Mouse (Mus musculus) heart, adult 18-20 months (tissue): ENCODE measurements around the gene Lyve1. TPM values are rescaled to one million over a fixed set of nuclear protein-coding genes. Genes with fewer than 3 reads are reported as not detected.
A peak's percentile ranks its signal among the peaks of the same experiment; 100 is the strongest.

ENCODE experiments used
- DNase-seq, 2 experiments: peaks; one replicate each; pipeline ENCODE4 v3.0.0; 2021 to 2022; ENCODE audit warnings: mixed read lengths in 1 of 2
- microRNA-seq, 2 experiments: library from miRNA; unstranded; fragments of <30 nt; microRNA quantifications; one replicate each; pipeline ENCODE4 v1.2.0; 2022
- total RNA-seq, 2 experiments: library from RNA; stranded (reverse); gene quantifications; 2 replicates each; pipeline ENCODE4 v1.2.3; 2021

Lyve1 gene
- total RNA-seq, 2 experiments from 2014 or later = 22.8 to 26.2 TPM

- DNase-seq = no peak
These were observed 53.2 kb downstream of the Lyve1 start for GRCm38 (mm10) chr7:110809585-110810557.

DNA sequence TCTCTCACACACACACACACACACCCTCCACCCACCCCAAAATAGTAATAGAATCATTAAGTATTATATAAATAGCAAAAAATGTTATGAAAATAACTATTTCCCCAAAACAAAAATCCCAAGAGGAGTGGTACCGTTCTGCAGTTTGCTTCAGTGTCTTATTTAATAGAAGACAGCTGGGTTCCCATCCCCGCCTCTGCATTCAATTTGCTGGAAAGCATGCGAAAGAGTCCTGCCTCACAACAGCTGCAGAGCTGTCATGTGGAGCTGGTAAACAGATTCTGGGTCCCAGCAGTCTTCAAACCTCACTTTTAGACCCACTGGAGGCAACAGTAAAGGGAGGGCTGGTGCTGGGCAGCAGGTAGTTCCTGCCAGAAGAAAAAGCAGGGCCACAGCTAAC lies 54.1 kb downstream of the Lyve1 start:
- DNase-seq = peak; percentile 38 to 51

- no peak for DNase-seq
These were observed 55.5 kb downstream of the Lyve1 start for GRCm38 (mm10) chr7:110807460-110808030.

DNA sequence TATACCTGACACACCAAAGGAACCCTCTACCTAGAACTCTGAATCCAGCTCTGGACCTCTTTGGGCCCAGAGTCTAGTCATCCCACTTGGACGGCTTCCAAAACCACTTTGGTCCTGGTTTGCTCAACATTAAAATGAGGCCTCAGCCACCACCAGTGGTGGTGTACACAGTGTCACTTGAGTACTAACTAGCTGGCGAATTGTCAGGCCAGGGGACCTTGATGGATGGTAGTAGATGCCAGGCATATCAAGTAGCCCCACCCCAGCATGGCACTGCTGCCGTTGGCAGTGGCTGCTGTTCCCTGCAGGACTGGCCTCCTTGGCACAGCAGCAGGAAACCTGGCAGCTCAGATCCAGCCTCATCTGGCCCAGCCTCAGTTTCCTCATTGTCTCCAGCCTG lies 58.8 kb downstream of the Lyve1 start:
- peak; percentile 55 to 71 for DNase-seq

DNA sequence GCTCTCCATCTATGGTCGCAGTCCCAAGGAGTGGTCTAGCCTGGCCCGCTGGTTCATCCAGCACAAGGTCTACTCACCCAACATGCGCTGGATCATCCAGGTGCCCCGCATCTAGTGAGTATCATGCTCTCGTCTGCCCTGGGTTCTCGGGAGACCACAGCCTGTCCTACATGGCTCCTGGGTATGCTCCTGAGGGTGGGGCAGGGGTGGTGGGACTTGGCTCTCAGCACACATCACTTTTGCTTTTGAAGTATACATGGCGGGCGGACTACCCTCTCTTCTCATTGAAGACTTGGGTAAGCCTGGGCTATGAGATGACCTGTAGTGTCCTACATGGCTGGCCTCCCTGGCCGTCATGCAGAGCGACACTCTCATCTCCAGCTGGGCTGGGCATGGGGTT lies 59.9 kb downstream of the Lyve1 start:
- no peak for DNase-seq

- peak; percentile 83 to 91 for DNase-seq
These were observed 62.0 kb downstream of the Lyve1 start for GRCm38 (mm10) chr7:110801028-110801427.

Small RNAs within 50 kb of the gene (microRNA-seq; reads per million reads assigned to microRNA genes)
- gene Gm47282 = 0 reads per million in 2 experiments

Other genes with a start within 250 kb of the Lyve1 start
- gene Sbf2, start 248.3 kb downstream of the Lyve1 start, total RNA-seq = 10 to 100 TPM; 36.8 to 45.1 TPM
- 1 to 10 TPM; 7.5 to 8.8 TPM for gene Adm, start 235.6 kb downstream of the Lyve1 start, total RNA-seq
- 10 to 100 TPM; 31.3 to 34.4 TPM for gene Ampd3, start 95.0 kb downstream of the Lyve1 start, total RNA-seq
- gene Rnf141, start 18.8 kb downstream of the Lyve1 start, total RNA-seq = 10 to 100 TPM; 43.8 to 46.3 TPM
- 10 to 100 TPM; 12.3 to 15.4 TPM for gene Mrvi1, start 119.2 kb upstream of the Lyve1 start, total RNA-seq
- gene Ctr9, start 165.7 kb upstream of the Lyve1 start, total RNA-seq = 10 to 100 TPM; 12.6 to 15.7 TPM
- 1,000 to 10,000 TPM; 1,006 to 1,066 TPM for gene Eif4g2, start 219.8 kb upstream of the Lyve1 start, total RNA-seq